Mouse (Mus musculus) Patski (cell line): ENCODE data around the gene Slc44a2. TPM values are rescaled to one million over a fixed set of nuclear protein-coding genes. Genes with fewer than 3 reads are reported as not detected.

ENCODE experiments used
- ATAC-seq: fragments of 100-300 bp; one replicate; pipeline ENCODE4 v1.8.0; 2021
- CTCF ChIA-PET: fragments of 350-600 bp; sonication (Branson Sonifier 250); formaldehyde crosslinking; loops from one replicate; lab custom pipeline; 2022; ENCODE audit warnings: inconsistent platforms; lab: Charles Lee
- POLR2A ChIA-PET: fragments of 350-600 bp; sonication (Branson Sonifier 250); formaldehyde crosslinking; loops from one replicate; lab custom pipeline; 2022; ENCODE audit warnings: antibody characterized with exemption, inconsistent platforms; lab: Charles Lee
- DNase-seq: peaks from one replicate; pipeline ENCODE4 v3.0.0-alpha.2; 2011; ENCODE audit warnings: low read depth, low spot score
- H3K27me3 ChIP-seq: fragments of 371-371 bp; one replicate; pipeline ENCODE4 v1.5.1; 2021
- CTCF ChIP-seq: fragments of 100-300 bp; IDR thresholded peaks from one replicate; pipeline ENCODE4 v1.5.1; 2021
- in situ Hi-C: fragments of 300-500 bp; cut with MboI; formaldehyde crosslinking; loops from 3 replicates; pipeline ENCODE4 v1.11.1; 2018; ENCODE audit warnings: low pct_unique_long_range_greater_than_20kb, mixed read lengths
- polyA plus RNA-seq: library from polyadenylated mRNA; unstranded; gene quantifications from one replicate; pipeline ENCODE4 v1.2.3, GENCODE M21; 2021

The Slc44a2 gene
- polyA plus RNA-seq, 1 experiment from 2014 or later: 245 TPM

DNA sequence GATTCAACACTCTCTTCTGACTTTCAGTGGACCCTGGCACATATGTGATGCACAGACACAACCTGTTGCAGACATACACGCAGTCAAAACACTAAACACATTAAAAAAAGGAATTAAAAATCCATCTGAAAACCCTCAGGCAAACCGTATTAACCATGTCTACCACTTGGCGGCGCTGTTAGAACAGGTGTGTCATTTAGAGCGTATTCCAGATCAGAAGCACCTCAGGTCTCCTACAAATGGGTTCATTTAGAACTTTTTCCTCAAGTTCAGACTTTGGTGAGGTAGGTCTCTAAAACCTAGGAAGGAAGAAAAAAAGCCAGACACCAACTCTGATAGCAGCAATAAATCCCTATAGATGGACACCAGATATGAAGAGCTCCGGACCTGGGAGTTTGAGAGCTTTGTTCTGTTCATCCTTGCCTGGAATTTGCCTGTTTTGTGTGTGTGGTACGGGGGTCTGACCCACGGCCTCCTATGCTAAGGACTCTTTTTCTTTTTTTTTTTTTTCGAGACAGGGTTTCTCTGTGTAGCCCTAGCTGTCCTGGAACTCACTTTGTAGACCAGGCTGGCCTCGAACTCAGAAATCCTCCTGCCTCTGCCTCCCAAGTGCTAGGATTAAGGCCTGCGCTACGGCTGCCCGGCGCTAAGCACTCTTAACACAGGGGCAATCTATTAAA, 46.2 kb downstream of the Slc44a2 start:
- DNase-seq: no peak
- no peak for ATAC-seq
- TF ChIP-seq CTCF: peak; percentile 82
- ChIA-PET CTCF (interaction anchor here (0.7 to 2.6 kb wide), 4 partner anchors 9 to 102 kb away, joined by 3 to 22 read pairs (median 3); no protein-coding TSS in a partner anchor), POLR2A (interaction anchor here (0.7 kb wide), 2 partner anchors 28 to 59 kb away, joined by 5 to 6 read pairs; no protein-coding TSS in a partner anchor)
- H3K27me3 ChIP-seq: no peaks in the 10 kb centered on the region
- in situ Hi-C loops: loop anchor here (5.0 kb wide), 2 partner anchors 46 to 96 kb away; partner anchors contain the start of gene Qtrt1

DNA sequence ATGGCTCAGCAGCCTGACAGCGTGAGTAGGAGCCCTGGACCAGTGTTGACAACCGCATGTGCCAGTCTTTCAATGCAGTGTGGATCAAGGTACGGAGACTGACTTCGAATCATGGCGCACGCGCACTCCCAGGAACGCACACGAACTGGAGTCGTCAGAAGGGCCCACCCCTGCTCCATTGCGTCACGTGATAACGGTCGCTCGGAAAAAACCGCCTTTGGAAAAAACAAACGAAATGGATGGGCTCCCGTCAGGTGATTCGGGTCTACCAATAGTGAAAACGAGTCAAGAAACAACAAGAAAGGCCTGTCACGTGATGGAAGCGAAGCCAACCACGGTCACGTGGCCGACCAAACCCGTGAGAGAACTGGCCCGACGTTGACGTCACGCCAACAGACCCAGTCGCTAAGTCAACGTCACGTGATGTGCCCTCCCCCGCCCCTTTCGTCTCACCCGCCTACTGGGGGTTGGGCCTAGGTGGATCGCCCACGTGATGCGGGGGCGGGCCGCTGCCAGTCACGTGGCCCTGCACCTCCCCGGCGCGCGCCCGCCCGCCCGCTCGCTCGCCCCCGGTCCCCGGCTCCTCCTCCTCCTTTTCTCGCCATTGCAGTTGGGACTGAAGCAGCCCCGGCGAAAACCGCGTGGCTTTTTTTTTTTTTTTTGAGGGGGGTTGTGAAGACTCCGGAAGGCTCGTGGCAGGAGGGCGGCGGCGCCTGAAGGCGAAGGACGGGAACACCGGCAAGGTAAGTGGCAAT, 47.0 kb downstream of the Slc44a2 start, which contains the start of gene Ilf3:
Ilf3 (plus strand) TSS at position 515 of the 755 bp plus-strand sequence.
- ATAC-seq (peak; percentile 64), DNase-seq (peak; percentile 100)
- ChIA-PET CTCF (interaction anchor here (0.7 to 2.7 kb wide), 5 partner anchors 10 to 101 kb away, joined by 3 to 22 read pairs (median 3); no protein-coding TSS in a partner anchor), POLR2A (no interaction called here)
- no peak for TF ChIP-seq CTCF
- in situ Hi-C loops: loop anchor here (5.0 kb wide), 2 partner anchors 45 to 95 kb away; partner anchors contain the start of gene Qtrt1
- H3K27me3 ChIP-seq: no peaks in the 10 kb centered on the region

DNA sequence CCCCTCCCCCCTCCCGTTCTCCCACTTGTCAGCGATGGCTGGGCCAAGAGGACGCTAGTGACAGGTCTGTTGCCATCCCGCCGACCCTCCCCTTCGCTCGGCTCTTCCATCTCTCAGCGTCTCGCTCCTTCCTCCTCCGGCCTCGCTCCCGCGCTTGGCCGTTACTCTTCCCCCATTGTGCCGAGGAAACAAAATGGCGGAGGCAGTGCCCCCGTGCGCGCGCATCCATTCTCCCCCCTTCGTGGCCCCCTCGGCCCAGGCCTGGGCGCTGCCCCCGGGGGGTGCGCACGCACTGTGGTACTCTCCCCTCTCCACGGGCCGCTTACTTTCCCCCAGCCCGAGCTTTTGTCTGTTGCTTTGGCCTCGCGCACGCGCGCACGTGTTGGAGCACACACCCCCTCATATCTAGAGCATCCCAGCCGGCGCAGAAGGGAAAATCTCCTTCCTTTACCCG, 47.7 kb downstream of the Slc44a2 start:
- in situ Hi-C loops: loop anchor here (5.0 kb wide), 2 partner anchors 44 to 94 kb away; partner anchors contain the start of gene Qtrt1
- POLR2A ChIA-PET: no interaction called here
- no peak for DNase-seq
- no peaks in the 10 kb centered on the region for H3K27me3 ChIP-seq
- CTCF ChIA-PET: interaction anchor here (1.1 to 2.7 kb wide), 2 partner anchors 14 to 112 kb away, joined by 3 to 7 read pairs; no protein-coding TSS in a partner anchor
- TF ChIP-seq CTCF: no peak
- ATAC-seq: peak; percentile 32

DNA sequence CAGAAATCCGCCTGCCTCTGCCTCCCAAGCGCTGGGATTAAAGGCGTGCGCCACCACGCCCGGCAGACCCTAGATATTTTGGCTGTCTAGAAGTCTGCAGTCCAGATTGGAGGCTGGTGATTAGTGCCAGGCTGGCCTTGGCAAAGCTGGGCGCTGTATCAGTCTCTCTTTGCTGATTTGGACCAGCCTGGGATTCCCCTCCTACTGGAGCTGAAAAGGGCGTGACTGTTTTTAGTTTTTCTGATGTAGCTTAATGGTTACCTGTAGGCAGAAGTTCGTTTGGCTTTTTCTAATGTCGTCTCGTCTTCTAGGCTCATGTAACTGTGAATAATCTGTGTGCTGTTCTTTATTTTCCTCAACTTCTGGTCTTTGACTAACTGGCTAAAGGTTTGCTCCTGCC, 48.6 kb downstream of the Slc44a2 start:
- in situ Hi-C loops: loop anchor here (5.0 kb wide), 2 partner anchors 43 to 93 kb away; partner anchors contain the start of gene Qtrt1
- DNase-seq (no peak), ATAC-seq (no peak)
- CTCF ChIA-PET: interaction anchor here (1.1 to 2.7 kb wide), 4 partner anchors 13 to 112 kb away, joined by 3 to 7 read pairs (median 5); no protein-coding TSS in a partner anchor
- POLR2A ChIA-PET: no interaction called here
- TF ChIP-seq CTCF: no peak
- H3K27me3 ChIP-seq: no peaks in the 10 kb centered on the region

DNA sequence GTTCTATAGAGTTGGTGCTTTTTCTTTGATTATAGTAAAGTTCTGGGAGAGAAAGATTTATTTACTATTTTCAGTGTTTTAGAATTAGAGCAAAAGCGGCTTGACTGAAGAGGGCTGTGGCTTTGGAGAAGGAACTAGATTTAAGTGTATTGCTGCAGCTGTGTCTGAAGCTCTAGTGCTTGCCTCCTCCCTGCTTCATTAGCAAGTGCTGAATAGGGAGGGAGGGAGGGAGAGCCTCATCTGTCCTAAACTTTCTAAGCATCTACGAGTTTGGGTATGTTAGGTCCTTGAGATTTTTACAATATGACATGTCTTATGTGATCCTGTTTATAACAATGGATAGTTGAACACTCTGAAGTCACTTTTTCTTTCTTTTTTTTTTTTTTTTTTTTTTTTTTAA, 50.4 kb downstream of the Slc44a2 start:
- in situ Hi-C loops: no loop called here
- ChIA-PET POLR2A (no interaction called here), CTCF (interaction anchor here (1.1 to 2.2 kb wide), 3 partner anchors 14 to 106 kb away, joined by 3 to 6 read pairs (median 3); no protein-coding TSS in a partner anchor)
- H3K27me3 ChIP-seq: no peaks in the 10 kb centered on the region
- ATAC-seq: no peak
- no peak for TF ChIP-seq CTCF
- no peak for DNase-seq

DNA sequence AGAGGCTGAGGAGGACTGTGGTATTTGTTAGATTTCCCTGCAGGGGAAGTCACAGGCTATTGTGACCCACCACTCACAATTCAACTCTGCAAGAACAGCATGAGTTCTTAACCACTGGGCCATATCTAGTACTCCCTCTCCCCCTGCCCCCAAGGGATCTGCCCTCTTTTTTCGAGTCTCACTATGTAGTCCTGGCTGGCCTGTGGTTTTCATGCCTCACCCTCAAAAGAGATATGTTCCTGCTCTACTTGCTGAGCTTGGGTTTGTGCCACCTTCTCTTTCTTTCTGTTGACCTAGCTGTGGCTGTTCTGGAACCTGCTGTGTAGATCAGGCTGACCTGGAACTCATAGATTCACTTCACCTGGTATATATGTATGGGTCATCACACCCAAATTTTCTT, 52.0 kb downstream of the Slc44a2 start:
- no peak for TF ChIP-seq CTCF
- in situ Hi-C loops: no loop called here
- no peaks in the 10 kb centered on the region for H3K27me3 ChIP-seq
- DNase-seq (no peak), ATAC-seq (no peak)
- ChIA-PET CTCF (no interaction called here), POLR2A (interaction anchor here (1.0 kb wide), 1 partner anchor 12 kb away, joined by 3 read pairs; no protein-coding TSS in a partner anchor)

DNA sequence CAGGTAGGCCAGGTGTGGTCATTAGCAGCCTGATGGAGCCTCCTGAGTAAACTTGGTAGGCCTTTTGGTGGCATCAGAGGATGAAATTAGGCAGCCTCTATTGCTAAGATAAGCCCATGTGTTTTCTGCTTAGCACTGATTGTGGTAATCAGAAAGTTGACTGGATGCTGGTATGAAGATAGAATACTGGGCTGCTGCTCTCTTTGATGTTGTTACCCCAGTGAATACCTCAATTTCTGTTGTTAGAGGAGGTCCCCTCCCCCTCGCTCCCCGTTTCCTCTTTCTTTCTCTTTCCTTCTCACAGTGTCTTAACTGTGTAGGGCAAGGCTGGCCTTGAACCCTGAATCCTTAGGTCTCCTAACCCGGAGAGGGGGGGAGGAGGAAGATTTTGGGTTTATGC, 58.7 kb downstream of the Slc44a2 start:
- H3K27me3 ChIP-seq: no peaks in the 10 kb centered on the region
- ATAC-seq: no peak
- CTCF ChIA-PET: no interaction called here
- DNase-seq: no peak
- POLR2A ChIA-PET: no interaction called here
- TF ChIP-seq CTCF: no peak
- in situ Hi-C loops: no loop called here

DNA sequence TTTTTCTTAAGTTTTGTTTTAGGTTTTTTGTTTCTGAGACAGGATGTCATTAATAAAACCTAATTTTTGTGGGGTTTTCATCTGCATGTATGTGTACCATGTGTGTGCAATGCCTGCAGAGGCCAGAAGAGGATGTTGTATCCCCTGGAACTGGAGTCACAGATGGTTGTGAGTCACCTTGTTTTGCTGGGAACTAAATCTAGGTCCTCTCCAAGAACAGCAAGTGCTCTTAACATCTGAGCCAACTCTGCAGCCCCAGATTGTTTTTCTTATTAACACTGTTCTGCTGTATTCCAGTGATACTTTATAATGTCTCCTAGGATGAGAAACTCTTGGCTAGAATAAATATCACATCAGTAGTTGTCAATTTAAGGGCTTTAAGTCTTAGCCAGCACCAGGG, 60.4 kb downstream of the Slc44a2 start:
- DNase-seq (no peak), ATAC-seq (no peak)
- H3K27me3 ChIP-seq: no peaks in the 10 kb centered on the region
- POLR2A ChIA-PET: no interaction called here
- in situ Hi-C loops: no loop called here
- CTCF ChIA-PET: interaction anchor here (2.0 kb wide), 1 partner anchor 12 kb away, joined by 7 read pairs; no protein-coding TSS in a partner anchor
- TF ChIP-seq CTCF: peak; percentile 25

DNA sequence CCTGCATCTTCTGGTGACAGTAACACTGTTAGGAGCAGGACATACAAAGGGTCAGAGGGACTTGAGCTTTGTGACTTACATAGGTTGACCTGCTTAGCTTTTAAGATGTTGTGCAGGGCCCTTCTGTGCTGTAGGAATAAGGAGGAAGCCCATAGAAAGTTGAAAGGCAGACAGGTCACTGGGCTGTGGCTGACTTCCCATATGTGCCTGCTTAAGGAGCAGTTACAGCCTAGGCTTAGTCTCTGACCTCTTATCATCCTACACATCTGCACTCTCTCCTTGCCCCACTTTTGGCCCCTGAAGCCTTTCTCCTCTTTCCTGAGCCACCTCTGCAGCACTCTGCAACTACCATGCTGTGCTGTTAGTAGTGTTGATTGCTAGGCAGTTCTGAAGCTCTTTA, 63.5 kb downstream of the Slc44a2 start:
- no peak for TF ChIP-seq CTCF
- ATAC-seq (no peak), DNase-seq (no peak)
- H3K27me3 ChIP-seq: no peaks in the 10 kb centered on the region
- POLR2A ChIA-PET: interaction anchor here (0.9 kb wide), 1 partner anchor 102 kb away, joined by 3 read pairs; no protein-coding TSS in a partner anchor
- in situ Hi-C loops: no loop called here
- CTCF ChIA-PET: interaction anchor here (1.3 kb wide), 1 partner anchor 25 kb away, joined by 8 read pairs; no protein-coding TSS in a partner anchor

DNA sequence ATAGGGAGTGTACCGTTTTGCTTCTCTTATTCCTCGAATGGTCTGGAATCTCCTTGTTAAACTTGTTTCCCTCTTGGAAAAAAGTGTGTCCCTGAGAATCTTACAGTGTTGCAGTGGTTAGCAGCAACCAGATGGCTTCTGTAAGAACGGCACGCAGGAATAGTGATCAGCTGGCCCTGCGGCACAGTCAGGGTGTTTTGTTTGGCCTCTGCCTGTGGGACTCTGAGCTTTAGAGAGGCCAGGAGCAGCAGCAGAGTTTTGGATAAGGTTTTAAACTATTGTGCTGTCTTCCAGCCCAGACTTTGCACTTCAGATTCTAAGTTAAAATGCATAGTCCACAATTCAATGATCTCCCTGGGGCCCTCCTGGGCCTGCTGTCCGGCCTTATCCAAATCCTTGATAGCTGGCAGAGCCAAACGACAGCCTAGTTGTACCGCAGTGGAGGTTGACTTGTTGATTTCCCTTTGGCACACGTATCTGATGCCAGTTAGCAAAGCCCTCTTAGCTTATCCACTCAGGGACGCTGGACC, 72.2 kb downstream of the Slc44a2 start:
- ChIA-PET POLR2A (no interaction called here), CTCF (no interaction called here)
- in situ Hi-C loops: no loop called here
- ATAC-seq (no peak), DNase-seq (no peak)
- no peak for TF ChIP-seq CTCF
- no peaks in the 10 kb centered on the region for H3K27me3 ChIP-seq
